8 mouse cellular contexts compared by ENCODE assay signal in genomic region chr11:5485193-5486011, GRCm38 (mm10). TPM values are rescaled to one million over a fixed set of nuclear protein-coding genes. Genes with fewer than 3 reads are reported as not detected.
DNase-seq lines count a peak whose midpoint lies in the region; ATAC-seq lines count a peak whose summit lies in the region.

No protein-coding gene starts in this region.

- H3K4me3 ChIP-seq in forebrain, embryonic 13.5 days = peak overlapping the region; percentile 30
- H3K4me3 ChIP-seq in liver, embryonic 15.5 days (replicated peaks) = peak overlapping the region; percentile 54
- peak overlapping the region; percentile 22; the same call in 1 of the 2 replicates for H3K4me3 ChIP-seq in neural tube, embryonic 11.5 days (ENCODE audit: low read depth, low read length)
- H3K4me3 ChIP-seq in stomach, embryonic 16.5 days (replicated peaks; ENCODE audit: low read length) = peak overlapping the region; percentile 40

- intact Hi-C loops in heart, postnatal 10 days (cut with DNase I) = loop anchor here (1.0 to 5.0 kb wide), 6 partner anchors 35 to 402 kb away; partner anchors contain the start of gene Xbp1

- H3K9ac ChIP-seq in forebrain, embryonic 13.5 days = peak overlapping the region; percentile 59
- peak overlapping the region; percentile 62 for H3K9ac ChIP-seq in liver, embryonic 15.5 days
- peak overlapping the region; percentile 32; the same call in 1 of the 2 replicates for H3K9ac ChIP-seq in neural tube, embryonic 11.5 days (ENCODE audit: low read length)
- peak overlapping the region; percentile 62 for H3K9ac ChIP-seq in stomach, embryonic 16.5 days (ENCODE audit: low read length)

- 16% methylated on average over 15 of the region's 15 CpGs for WGBS in forebrain, embryonic 13.5 days
- 6% methylated on average over 15 of the region's 15 CpGs for WGBS in liver, embryonic 15.5 days (ENCODE audit: insufficient replicate concordance)
- 20% methylated on average over 15 of the region's 15 CpGs for WGBS in neural tube, embryonic 11.5 days
- WGBS in stomach, embryonic 16.5 days = 13% methylated on average over 15 of the region's 15 CpGs

- H3K27me3 ChIP-seq in forebrain, embryonic 13.5 days = no peaks in the 10 kb centered on the region
- no peaks in the 10 kb centered on the region for H3K27me3 ChIP-seq in liver, embryonic 15.5 days
- no peaks in the 10 kb centered on the region for H3K27me3 ChIP-seq in neural tube, embryonic 11.5 days (ENCODE audit: control insufficient read depth, insufficient read depth, low read length)
- H3K27me3 ChIP-seq in stomach, embryonic 16.5 days (ENCODE audit: control insufficient read depth, insufficient read depth, low read length) = no peaks in the 10 kb centered on the region

- no peaks in the 10 kb centered on the region for H3K4me1 ChIP-seq in forebrain, embryonic 13.5 days
- peaks cover 13% of the 10 kb centered on the region for H3K4me1 ChIP-seq in liver, embryonic 15.5 days (replicated peaks)
- H3K4me1 ChIP-seq in neural tube, embryonic 11.5 days (ENCODE audit: control insufficient read depth, insufficient read depth, low read length) = no peaks in the 10 kb centered on the region
- H3K4me1 ChIP-seq in stomach, embryonic 16.5 days (ENCODE audit: control insufficient read depth, insufficient read depth, low read length) = no peaks in the 10 kb centered on the region

- peak; percentile 72; the same call in 1 of the 2 replicates for ATAC-seq in cerebellum, adult (ENCODE audit: insufficient number of reproducible peaks, low FRiP score, low TSS enrichment)
- ATAC-seq in forebrain, embryonic 13.5 days = peak; percentile 77
- peak; percentile 75 for ATAC-seq in liver, embryonic 15.5 days (ENCODE audit: insufficient read depth)
- ATAC-seq in neural tube, embryonic 11.5 days (ENCODE audit: insufficient read depth, low FRiP score, low TSS enrichment) = peak; percentile 31; the same call in 1 of the 2 replicates
- ATAC-seq in stomach, embryonic 16.5 days (ENCODE audit: insufficient read depth, low FRiP score) = peak; percentile 78

- no peaks in the 10 kb centered on the region for H3K36me3 ChIP-seq in forebrain, embryonic 13.5 days (ENCODE audit: poor library complexity, severe bottlenecking)
- H3K36me3 ChIP-seq in liver, embryonic 15.5 days (replicated peaks) = no peaks in the 10 kb centered on the region
- H3K36me3 ChIP-seq in neural tube, embryonic 11.5 days (ENCODE audit: control insufficient read depth, insufficient read depth, low read length) = no peaks in the 10 kb centered on the region
- no peaks in the 10 kb centered on the region for H3K36me3 ChIP-seq in stomach, embryonic 16.5 days (ENCODE audit: control insufficient read depth, insufficient read depth, low read length)

- DNase-seq in ES-CJ7 (ENCODE audit: low read depth, low spot score) = peak; percentile 94
- DNase-seq in heart, postnatal 10 days = peak; percentile 87 to 92
- peak; percentile 91 to 92 for DNase-seq in kidney, postnatal 4 days
- DNase-seq in neural tube, embryonic 11.5 days (ENCODE audit: low spot score) = peak; percentile 82

- H3K4me2 ChIP-seq in forebrain, embryonic 13.5 days = peak overlapping the region; percentile 47
- H3K4me2 ChIP-seq in liver, embryonic 15.5 days = peak overlapping the region; percentile 80
- H3K4me2 ChIP-seq in neural tube, embryonic 11.5 days (ENCODE audit: low read depth) = peak overlapping the region; percentile 22
- peak overlapping the region; percentile 65 for H3K4me2 ChIP-seq in stomach, embryonic 16.5 days (ENCODE audit: low read depth, low read length)

- H3K9me3 ChIP-seq in forebrain, embryonic 13.5 days (replicated peaks) = no peaks in the 10 kb centered on the region
- H3K9me3 ChIP-seq in liver, embryonic 15.5 days (replicated peaks) = no peaks in the 10 kb centered on the region
- H3K9me3 ChIP-seq in neural tube, embryonic 11.5 days (ENCODE audit: control insufficient read depth, low read length) = no peaks in the 10 kb centered on the region
- no peaks in the 10 kb centered on the region for H3K9me3 ChIP-seq in stomach, embryonic 16.5 days (replicated peaks; ENCODE audit: control insufficient read depth, low read length)

- no peak overlapping the region for H3K27ac ChIP-seq in forebrain, embryonic 13.5 days
- peak overlapping the region; percentile 70 for H3K27ac ChIP-seq in liver, embryonic 15.5 days (replicated peaks)
- no peak overlapping the region for H3K27ac ChIP-seq in neural tube, embryonic 11.5 days (ENCODE audit: low read depth, low read length)
- peak overlapping the region; percentile 25; the same call in 1 of the 2 replicates for H3K27ac ChIP-seq in stomach, embryonic 16.5 days (ENCODE audit: low read length)

RNA-seq across cellular contexts. Expression of gene Xbp1, which starts 35.1 kb away (rescaled TPM):
- polyA plus RNA-seq in forebrain, embryonic 13.5 days (2015; fragmentation: Nextera tagmentation; extraction: Ambion mirVana) = 90.6 and 95.2 TPM in 2 replicates
- 10 to 100 TPM; 48.9 to 55.5 TPM for total RNA-seq in heart, postnatal 10 days (2021)
- polyA plus RNA-seq in liver, embryonic 15.5 days (2015; fragmentation: Nextera tagmentation; extraction: Ambion mirVana) = 109 and 117 TPM in 2 replicates
- polyA plus RNA-seq in neural tube, embryonic 11.5 days (2014; fragmentation: Nextera tagmentation; extraction: Ambion mirVana) = 150 and 165 TPM in 2 replicates
- polyA plus RNA-seq in stomach, embryonic 16.5 days (2015; fragmentation: Nextera tagmentation; extraction: Ambion mirVana) = 238 and 248 TPM in 2 replicates

RNA-seq across cellular contexts. Expression of gene Znrf3, which starts 40.8 kb away (rescaled TPM):
- 9.2 and 10.8 TPM in 2 replicates for polyA plus RNA-seq in forebrain, embryonic 13.5 days (2015; fragmentation: Nextera tagmentation; extraction: Ambion mirVana)
- 10 to 100 TPM; 11.9 to 14.7 TPM for total RNA-seq in heart, postnatal 10 days (2021)
- polyA plus RNA-seq in liver, embryonic 15.5 days (2015; fragmentation: Nextera tagmentation; extraction: Ambion mirVana) = 2.8 and 3.0 TPM in 2 replicates
- 9.4 TPM in 2 replicates for polyA plus RNA-seq in neural tube, embryonic 11.5 days (2014; fragmentation: Nextera tagmentation; extraction: Ambion mirVana)
- polyA plus RNA-seq in stomach, embryonic 16.5 days (2015; fragmentation: Nextera tagmentation; extraction: Ambion mirVana) = 13.3 and 13.9 TPM in 2 replicates

RNA-seq across cellular contexts. Expression of gene Ccdc117, which starts 56.6 kb away (rescaled TPM):
- polyA plus RNA-seq in forebrain, embryonic 13.5 days (2015; fragmentation: Nextera tagmentation; extraction: Ambion mirVana) = 15.1 and 15.4 TPM in 2 replicates
- 10 to 100 TPM; 13.9 to 17.1 TPM for total RNA-seq in heart, postnatal 10 days (2021)
- 8.1 and 8.8 TPM in 2 replicates for polyA plus RNA-seq in liver, embryonic 15.5 days (2015; fragmentation: Nextera tagmentation; extraction: Ambion mirVana)
- polyA plus RNA-seq in neural tube, embryonic 11.5 days (2014; fragmentation: Nextera tagmentation; extraction: Ambion mirVana) = 26.4 and 28.2 TPM in 2 replicates
- polyA plus RNA-seq in stomach, embryonic 16.5 days (2015; fragmentation: Nextera tagmentation; extraction: Ambion mirVana) = 13.3 and 13.8 TPM in 2 replicates

Comparison
In these comparisons a context has a peak if more than half of its experiments do, and no peak if none do; other contexts are left out.
1. H3K27ac ChIP-seq: peak in liver, embryonic 15.5 days (single experiment) and stomach, embryonic 16.5 days (single experiment); none in forebrain, embryonic 13.5 days (single experiment) and neural tube, embryonic 11.5 days (single experiment).
2. H3K4me2 ChIP-seq: peak in every context shown above with its lines; median percentile 80 in liver, embryonic 15.5 days; 65 in stomach, embryonic 16.5 days; 47 in forebrain, embryonic 13.5 days; 22 in neural tube, embryonic 11.5 days.
3. Peak in every context shown above with its lines, with median percentiles within 50 percentile points of each other: DNase-seq, ATAC-seq, H3K4me3 ChIP-seq and H3K9ac ChIP-seq.